Mouse (Mus musculus) kidney, embryonic 14.5 days (tissue): ENCODE measurements around the gene Gm16867. TPM values are rescaled to one million over a fixed set of nuclear protein-coding genes. Genes with fewer than 3 reads are reported as not detected.
"Not testable (repeated sequence)": the region's sequence is repeated elsewhere in the genome, so short reads cannot be mapped to it uniquely, and the experiment has no call there.

Experiments
- ATAC-seq: fragments of 200-750 bp; cut with Nextera tagmentation; 2 replicates; pipeline ENCODE4 v1.8.0; 2017; ENCODE audit warnings: moderate number of reproducible peaks, mild to moderate bottlenecking, moderate TSS enrichment, moderate library complexity; ENCODE audit not compliant: low FRiP score, low TSS enrichment
- H3K27ac ChIP-seq: fragments of 300-500 bp; sonication (generic); 2 replicates; pipeline ENCODE4 v1.5.1; 2014; ENCODE audit warnings: low read depth, mild to moderate bottlenecking, low read length, moderate library complexity, mixed read lengths
- H3K27me3 ChIP-seq: fragments of 300-500 bp; sonication (generic); 2 replicates; pipeline ENCODE4 v1.6.1; 2014; ENCODE audit warnings: mild to moderate bottlenecking, low read length; ENCODE audit not compliant: control insufficient read depth, insufficient read depth
- H3K36me3 ChIP-seq: fragments of 300-500 bp; sonication (generic); 2 replicates; pipeline ENCODE4 v1.6.1; 2014; ENCODE audit warnings: low read length, mixed read lengths; ENCODE audit not compliant: control insufficient read depth, insufficient read depth
- H3K4me1 ChIP-seq: fragments of 300-500 bp; sonication (generic); 2 replicates; pipeline ENCODE4 v1.6.1; 2014; ENCODE audit warnings: low read length, mixed read lengths; ENCODE audit not compliant: control insufficient read depth, insufficient read depth
- H3K4me2 ChIP-seq: fragments of 300-500 bp; sonication (generic); replicated peaks from 2 replicates; pipeline ENCODE4 v1.6.1; 2014; ENCODE audit warnings: low read depth, mild to moderate bottlenecking, low read length
- H3K4me3 ChIP-seq: fragments of 300-500 bp; sonication (generic); 2 replicates; pipeline ENCODE4 v1.5.1; 2014; ENCODE audit warnings: mild to moderate bottlenecking, low read length
- H3K9ac ChIP-seq: fragments of 300-500 bp; sonication (generic); 2 replicates; pipeline ENCODE4 v1.6.1; 2014; ENCODE audit warnings: low read depth, mild to moderate bottlenecking, low read length, moderate library complexity
- H3K9me3 ChIP-seq: fragments of 300-500 bp; sonication (generic); 2 replicates; pipeline ENCODE4 v1.6.1; 2016; ENCODE audit warnings: low read length; ENCODE audit not compliant: control insufficient read depth
- WGBS: fragments of 180-500 bp; shearing (Covaris S2); extraction: QIAGEN DNeasy Blood & Tissue Kit; methylation state at CpG from one replicate; pipeline ENCODE4 v1.1.7; 2014; 5-methylcytosine and 5-hydroxymethylcytosine counted together
- polyA plus RNA-seq: library from polyadenylated mRNA; unstranded; fragments of >200 nt; fragmentation: Nextera tagmentation; extraction: Ambion mirVana; gene quantifications from 2 replicates; pipeline ENCODE4 v1.2.1, GENCODE M21; 2014

The Gm16867 gene
- polyA plus RNA-seq, 1 experiment from 2014 or later, result not detected

GRCm38 (mm10) chr14:69473322-69473721 lies 29.8 kb downstream of the Gm16867 start:
- H3K27me3 ChIP-seq, H3K4me1 ChIP-seq, ATAC-seq, H3K9ac ChIP-seq, H3K4me3 ChIP-seq, H3K9me3 ChIP-seq, H3K36me3 ChIP-seq, H3K27ac ChIP-seq, H3K4me2 ChIP-seq: not testable (repeated sequence)
- no CpG with 5 or more reads among the region's 2 CpGs for WGBS

- ATAC-seq, H3K4me3 ChIP-seq: not testable (repeated sequence)
- WGBS, result no CpG with 5 or more reads among the region's 8 CpGs
Observed at GRCm38 (mm10) chr14:69470122-69470708, 32.9 kb downstream of the Gm16867 start.

DNA sequence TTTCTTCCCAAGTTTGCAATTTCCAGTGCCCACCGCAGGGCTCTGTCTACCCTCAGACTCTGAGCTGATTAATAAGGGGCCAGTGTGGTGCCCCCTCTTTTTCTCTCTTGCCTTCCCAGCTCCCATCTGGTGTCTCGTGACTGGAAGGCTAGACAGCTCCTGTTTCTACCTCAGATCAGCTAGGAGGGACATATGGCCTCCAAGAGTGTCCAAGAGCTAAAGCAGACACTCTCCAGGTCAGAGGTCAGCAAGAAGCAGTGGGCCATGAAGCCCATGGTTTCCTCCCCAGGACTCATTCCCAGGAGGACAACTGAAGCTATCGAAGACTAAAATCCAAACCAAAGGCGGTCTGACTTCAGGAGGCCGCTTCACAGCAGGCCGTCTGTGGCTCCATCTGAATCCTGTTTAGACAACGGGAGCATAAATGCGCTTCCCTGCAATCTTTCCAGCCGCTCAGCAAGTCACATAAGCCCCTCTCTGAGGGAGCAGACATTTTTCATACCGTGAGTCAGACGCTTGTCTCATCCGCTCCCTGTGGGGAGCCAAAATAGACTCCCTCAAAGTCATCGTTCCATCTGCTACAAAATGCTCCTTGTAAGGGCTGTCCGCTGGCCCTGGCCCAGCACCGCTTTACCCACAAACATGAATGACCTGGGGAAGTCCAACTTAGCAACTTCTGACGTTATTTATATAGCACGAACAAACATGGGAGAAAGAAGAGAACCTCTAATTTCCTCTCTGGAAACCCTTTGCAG lies 35.4 kb downstream of the Gm16867 start:
- not testable (repeated sequence) for H3K9ac ChIP-seq, H3K9me3 ChIP-seq, H3K27ac ChIP-seq, H3K4me3 ChIP-seq, H3K4me2 ChIP-seq, H3K4me1 ChIP-seq, H3K27me3 ChIP-seq, H3K36me3 ChIP-seq
- WGBS, result no CpG with 5 or more reads among the region's 17 CpGs
- peak; percentile 64; the same call in 1 of the 2 replicates for ATAC-seq

More at GRCm38 (mm10) chr14:69470122-69470708, 32.9 kb downstream of the Gm16867 start:
- not testable (repeated sequence) for H3K27me3 ChIP-seq, H3K9me3 ChIP-seq, H3K4me2 ChIP-seq, H3K9ac ChIP-seq, H3K36me3 ChIP-seq, H3K4me1 ChIP-seq, H3K27ac ChIP-seq

DNA sequence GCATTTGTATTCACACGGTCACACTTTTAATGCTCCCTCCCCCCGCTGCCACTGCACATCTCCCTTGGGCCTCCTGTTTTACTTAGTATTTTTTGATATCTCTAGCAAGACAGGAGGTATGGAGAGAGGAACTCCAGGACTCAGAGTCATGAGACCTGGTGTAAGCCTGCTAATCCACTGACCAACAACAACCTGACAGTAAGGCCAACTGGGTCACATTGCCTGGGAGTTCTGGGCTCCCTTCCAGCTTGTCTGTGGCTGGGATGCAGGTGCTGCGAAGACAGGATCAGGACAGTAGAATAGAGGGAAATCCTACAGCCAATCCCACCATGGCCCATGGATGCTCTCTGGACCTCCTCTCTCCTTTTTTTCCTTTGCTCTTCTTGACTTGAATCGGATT lies 38.7 kb downstream of the Gm16867 start:
- H3K27ac ChIP-seq, H3K36me3 ChIP-seq, H3K27me3 ChIP-seq, H3K4me3 ChIP-seq, H3K4me2 ChIP-seq, H3K9me3 ChIP-seq, ATAC-seq, H3K9ac ChIP-seq, H3K4me1 ChIP-seq: not testable (repeated sequence)
- no CpG with 5 or more reads among the region's 4 CpGs for WGBS

GRCm38 (mm10) chr14:69457691-69458090 lies 45.5 kb downstream of the Gm16867 start:
- H3K36me3 ChIP-seq, H3K4me3 ChIP-seq, H3K4me2 ChIP-seq, H3K4me1 ChIP-seq, H3K9me3 ChIP-seq, H3K27me3 ChIP-seq, H3K9ac ChIP-seq, H3K27ac ChIP-seq, ATAC-seq: not testable (repeated sequence)
- WGBS, result no CpG with 5 or more reads among the region's 5 CpGs

GRCm38 (mm10) chr14:69454640-69455039 lies 48.5 kb downstream of the Gm16867 start:
- H3K36me3 ChIP-seq, H3K9ac ChIP-seq, ATAC-seq, H3K4me2 ChIP-seq, H3K27ac ChIP-seq, H3K9me3 ChIP-seq, H3K27me3 ChIP-seq, H3K4me3 ChIP-seq, H3K4me1 ChIP-seq: not testable (repeated sequence)
- no CpG with 5 or more reads among the region's 9 CpGs for WGBS

GRCm38 (mm10) chr14:69448845-69449244 lies 54.3 kb downstream of the Gm16867 start:
- not testable (repeated sequence) for H3K4me1 ChIP-seq, H3K4me2 ChIP-seq, ATAC-seq, H3K9me3 ChIP-seq, H3K36me3 ChIP-seq, H3K9ac ChIP-seq, H3K4me3 ChIP-seq, H3K27me3 ChIP-seq, H3K27ac ChIP-seq
- no CpG with 5 or more reads among the region's 10 CpGs for WGBS

DNA sequence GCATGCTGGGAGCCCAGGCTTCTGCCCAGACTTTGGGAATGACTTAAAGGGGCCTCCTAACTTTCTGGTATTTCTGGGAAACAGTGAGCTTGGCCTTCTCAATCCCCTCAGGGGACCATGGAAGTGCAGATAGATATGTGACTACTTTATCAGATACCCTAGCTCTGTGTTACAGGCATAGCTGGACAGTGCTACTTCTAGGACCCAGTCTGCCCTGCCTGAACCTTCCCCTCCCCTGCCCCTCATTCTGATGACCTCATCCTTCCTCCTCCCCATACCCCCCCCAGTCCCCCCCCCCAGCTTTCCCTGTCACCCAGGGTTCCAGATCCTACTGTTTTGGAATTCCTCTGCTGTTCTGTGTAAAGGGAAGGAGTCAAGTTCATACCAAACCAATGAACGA lies 56.2 kb downstream of the Gm16867 start:
- not testable (repeated sequence) for H3K4me2 ChIP-seq, H3K27ac ChIP-seq, H3K27me3 ChIP-seq, H3K4me1 ChIP-seq, H3K9ac ChIP-seq, H3K4me3 ChIP-seq, H3K9me3 ChIP-seq, H3K36me3 ChIP-seq, ATAC-seq
- WGBS, result no CpG with 5 or more reads among the region's 1 CpGs

GRCm38 (mm10) chr14:69443092-69443692 lies 60.0 kb downstream of the Gm16867 start:
- H3K27ac ChIP-seq, H3K9me3 ChIP-seq, H3K36me3 ChIP-seq, H3K27me3 ChIP-seq, H3K4me1 ChIP-seq, H3K4me2 ChIP-seq, H3K4me3 ChIP-seq, H3K9ac ChIP-seq: not testable (repeated sequence)
- no CpG with 5 or more reads among the region's 7 CpGs for WGBS
- peak; percentile 98 for ATAC-seq
